Mouse (Mus musculus) splenic B cell, adult 2 months (primary cell): ENCODE measurements around the gene Ttc16.
A peak's percentile ranks its signal among the peaks of the same experiment; 100 is the strongest.

Source experiments
- DNase-seq: peaks from one replicate; pipeline ENCODE4 v3.0.0-alpha.2; 2011; ENCODE audit warnings: low read depth, low spot score
- H3K27me3 ChIP-seq: 2 replicates; pipeline ENCODE4 v1.6.1; 2012; ENCODE audit warnings: mild to moderate bottlenecking, low read length, moderate library complexity, mixed read lengths; ENCODE audit not compliant: control insufficient read depth, poor library complexity, insufficient read depth, severe bottlenecking
- H3K36me3 ChIP-seq: 2 replicates; pipeline ENCODE4 v1.6.1; 2012; ENCODE audit warnings: mild to moderate bottlenecking, low read length, moderate library complexity, mixed read lengths; ENCODE audit not compliant: control insufficient read depth, poor library complexity, insufficient read depth, severe bottlenecking

Ttc16 gene

GRCm38 (mm10) chr2:32775359-32776074 is at the start of gene Ttc16, which contains the start of gene Ptrh1:
TSS of gene Ttc16 (minus strand) at chr2:32775633.
TSS of gene Ptrh1 (plus strand) at chr2:32775786.
- no peaks in the 10 kb centered on the region for H3K36me3 ChIP-seq
- H3K27me3 ChIP-seq, result no peaks in the 10 kb centered on the region
- peak; percentile 96 for DNase-seq

GRCm38 (mm10) chr2:32824778-32825177 is 49.3 kb upstream of the Ttc16 start:
- DNase-seq, result no peak
- Histone ChIP-seq H3K36me3 (no peaks in the 10 kb centered on the region), H3K27me3 (no peaks in the 10 kb centered on the region)

GRCm38 (mm10) chr2:32824181-32824580 is 48.7 kb upstream of the Ttc16 start:
- Histone ChIP-seq H3K36me3 (no peaks in the 10 kb centered on the region), H3K27me3 (no peaks in the 10 kb centered on the region)
- no peak for DNase-seq

GRCm38 (mm10) chr2:32823579-32824154 is 48.2 kb upstream of the Ttc16 start:
- no peaks in the 10 kb centered on the region for H3K27me3 ChIP-seq

GRCm38 (mm10) chr2:32823153-32823552 is 47.7 kb upstream of the Ttc16 start:
- Histone ChIP-seq H3K36me3 (no peaks in the 10 kb centered on the region), H3K27me3 (no peaks in the 10 kb centered on the region)
- DNase-seq, result peak; percentile 48

More at GRCm38 (mm10) chr2:32823579-32824154, 48.2 kb upstream of the Ttc16 start:
- H3K36me3 ChIP-seq, result no peaks in the 10 kb centered on the region
- peak; percentile 52 for DNase-seq

- no peaks in the 10 kb centered on the region for H3K36me3 ChIP-seq
- H3K27me3 ChIP-seq, result no peaks in the 10 kb centered on the region
- no peak for DNase-seq
Observed at GRCm38 (mm10) chr2:32822643-32823042, 47.2 kb upstream of the Ttc16 start.

GRCm38 (mm10) chr2:32821041-32821802 is 45.8 kb upstream of the Ttc16 start:
- H3K36me3 ChIP-seq, result no peaks in the 10 kb centered on the region
- H3K27me3 ChIP-seq, result no peaks in the 10 kb centered on the region
- peak; percentile 79 for DNase-seq

- H3K27me3 ChIP-seq, result no peaks in the 10 kb centered on the region
- no peak for DNase-seq
- no peaks in the 10 kb centered on the region for H3K36me3 ChIP-seq
Observed at GRCm38 (mm10) chr2:32818208-32818607, 42.8 kb upstream of the Ttc16 start.

GRCm38 (mm10) chr2:32817589-32817988 is 42.2 kb upstream of the Ttc16 start:
- Histone ChIP-seq H3K27me3 (no peaks in the 10 kb centered on the region), H3K36me3 (no peaks in the 10 kb centered on the region)
- no peak for DNase-seq

- Histone ChIP-seq H3K36me3 (no peaks in the 10 kb centered on the region), H3K27me3 (no peaks in the 10 kb centered on the region)
- DNase-seq, result no peak
Observed at GRCm38 (mm10) chr2:32816946-32817581, 41.6 kb upstream of the Ttc16 start.

GRCm38 (mm10) chr2:32816497-32816896 is 41.1 kb upstream of the Ttc16 start:
- H3K27me3 ChIP-seq, result no peaks in the 10 kb centered on the region
- DNase-seq, result no peak
- H3K36me3 ChIP-seq, result no peaks in the 10 kb centered on the region

- H3K27me3 ChIP-seq, result no peaks in the 10 kb centered on the region
Observed at GRCm38 (mm10) chr2:32811959-32812358, 36.5 kb upstream of the Ttc16 start.

GRCm38 (mm10) chr2:32808816-32809566 is 33.6 kb upstream of the Ttc16 start:
- no peak for DNase-seq
- H3K36me3 ChIP-seq, result no peaks in the 10 kb centered on the region
- no peaks in the 10 kb centered on the region for H3K27me3 ChIP-seq

More at GRCm38 (mm10) chr2:32811959-32812358, 36.5 kb upstream of the Ttc16 start:
- no peak for DNase-seq
- no peaks in the 10 kb centered on the region for H3K36me3 ChIP-seq

- DNase-seq, result no peak
- Histone ChIP-seq H3K27me3 (no peaks in the 10 kb centered on the region), H3K36me3 (no peaks in the 10 kb centered on the region)
Observed at GRCm38 (mm10) chr2:32798251-32798962, 23.0 kb upstream of the Ttc16 start.
